Mouse (Mus musculus) T-cell, adult 2 months (primary cell): ENCODE measurements around the gene Sfxn4.
"Not testable (repeated sequence)": the region's sequence is repeated elsewhere in the genome, so short reads cannot be mapped to it uniquely, and the experiment has no call there.

Experiments used
- DNase-seq: peaks from one replicate; pipeline ENCODE4 v3.0.0; 2022; ENCODE audit warnings: low spot score

Sfxn4 gene

DNA sequence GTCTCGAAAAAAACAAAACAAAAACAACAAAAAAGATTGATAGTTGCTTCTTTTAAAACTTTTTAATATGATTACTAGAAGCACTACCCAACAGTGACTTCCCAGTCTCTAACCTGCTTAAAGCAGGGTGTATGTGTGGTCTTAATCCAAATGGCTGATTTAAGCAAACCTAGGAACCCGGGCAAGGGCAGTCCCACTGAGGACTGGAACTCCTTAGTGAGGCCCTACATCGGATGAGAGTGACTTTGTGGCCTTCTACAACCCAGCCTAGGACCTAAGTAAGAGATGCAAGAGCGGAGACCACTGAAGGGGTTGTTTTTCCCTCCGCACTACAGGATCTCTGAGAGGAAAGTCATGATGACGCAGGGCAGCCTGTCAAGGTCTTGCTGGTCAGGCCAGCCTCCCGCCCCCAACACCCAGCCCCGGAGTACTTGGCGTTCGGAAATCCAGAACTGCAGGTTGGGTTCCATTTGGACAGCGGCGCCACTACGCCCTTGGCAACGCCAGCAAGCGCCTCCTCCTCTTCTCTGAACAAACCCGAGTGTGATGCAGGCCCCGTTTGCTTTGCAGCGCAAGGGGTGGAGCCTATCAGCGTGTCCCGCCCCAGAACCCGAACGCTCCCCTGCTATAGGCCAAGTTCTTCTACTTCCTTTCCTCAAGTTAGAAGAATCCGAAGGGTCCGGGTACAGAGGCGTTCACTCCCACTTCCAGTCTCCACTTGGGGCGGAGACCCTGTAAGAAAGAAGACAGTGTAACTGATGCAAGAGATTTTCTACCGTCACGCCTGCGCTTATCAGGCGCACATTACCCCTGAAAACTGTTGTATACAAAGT lies at the start of gene Sfxn4:
Sfxn4 (minus strand) TSS at position 612 of the 833 bp plus-strand sequence.
- DNase-seq = peak; percentile 92

DNA sequence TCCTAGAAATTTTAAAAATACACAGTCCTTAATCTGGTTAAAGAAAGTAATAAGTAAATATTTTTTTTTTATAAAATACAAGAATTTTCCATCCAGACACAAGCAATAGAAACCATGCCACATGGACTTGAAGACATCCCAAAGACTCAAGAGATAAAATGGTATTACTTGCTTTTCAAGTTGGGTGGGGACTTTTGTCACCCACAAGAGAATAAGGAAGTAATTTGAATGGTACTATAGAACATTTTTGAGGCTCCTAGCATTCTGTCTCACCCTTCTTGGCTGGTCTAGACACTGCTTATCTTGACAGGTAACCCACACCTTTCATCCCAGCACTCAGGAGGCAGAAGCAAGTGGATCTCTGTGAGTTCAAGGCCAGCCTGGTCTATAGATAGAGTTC lies 49.0 kb upstream of the Sfxn4 start:
- no peak for DNase-seq

DNA sequence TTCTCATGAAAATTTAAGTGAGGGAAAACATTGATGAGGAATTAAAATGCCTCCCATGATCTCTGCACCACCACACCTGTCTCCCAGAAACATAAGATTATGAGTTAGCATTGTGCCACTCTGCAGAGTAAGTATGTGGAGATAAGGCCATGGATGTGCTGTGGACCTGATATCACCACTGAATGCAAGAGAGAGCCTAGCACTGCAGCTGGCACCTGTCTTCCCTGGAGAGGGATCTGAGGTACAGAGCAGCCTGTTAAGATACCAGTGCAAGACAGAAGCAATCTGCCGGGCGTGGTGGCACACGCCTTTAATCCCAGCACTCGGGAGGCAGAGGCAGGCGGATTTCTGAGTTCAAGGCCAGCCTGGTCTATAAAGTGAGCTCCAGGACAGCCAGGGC lies 44.2 kb upstream of the Sfxn4 start:
- no peak for DNase-seq

DNA sequence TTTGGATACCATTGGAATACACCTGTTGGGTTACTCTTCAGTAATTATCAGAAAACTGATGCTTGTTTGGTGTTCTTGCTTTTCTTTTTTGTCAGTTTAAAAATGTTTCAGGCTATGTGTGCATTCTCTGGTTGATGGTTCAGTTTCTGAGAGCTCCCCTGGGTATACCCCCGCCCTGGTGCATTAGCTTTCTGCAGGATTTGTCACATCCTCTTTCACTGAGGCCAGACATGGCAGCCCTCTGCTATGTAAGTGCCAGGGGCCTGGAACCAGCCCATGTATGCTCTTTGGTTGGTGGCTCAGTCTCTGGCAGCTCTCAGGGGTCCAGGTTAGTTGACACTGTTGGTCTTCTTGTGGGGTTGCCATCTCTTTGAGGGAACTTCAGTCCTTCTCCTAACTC lies 42.7 kb upstream of the Sfxn4 start:
- no peak for DNase-seq

DNA sequence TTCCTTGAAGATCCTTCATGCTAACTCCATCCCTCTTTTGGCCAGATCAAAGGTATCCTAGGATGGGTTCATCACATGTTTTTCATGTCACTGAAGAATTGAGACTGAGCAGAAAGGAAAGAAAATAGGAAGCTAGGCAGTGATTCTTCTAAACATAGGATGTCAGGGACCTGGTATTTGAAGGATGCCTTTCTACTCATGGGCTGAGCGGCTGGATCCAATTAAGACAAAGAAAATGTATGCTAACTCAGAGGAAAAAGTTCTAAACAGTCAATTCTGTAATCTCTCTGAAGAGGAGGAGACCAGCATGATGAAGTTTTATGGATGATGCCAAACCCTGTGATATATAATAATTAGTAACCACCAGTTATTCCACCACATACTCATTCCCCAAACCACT lies 41.9 kb upstream of the Sfxn4 start:
- DNase-seq = no peak

DNA sequence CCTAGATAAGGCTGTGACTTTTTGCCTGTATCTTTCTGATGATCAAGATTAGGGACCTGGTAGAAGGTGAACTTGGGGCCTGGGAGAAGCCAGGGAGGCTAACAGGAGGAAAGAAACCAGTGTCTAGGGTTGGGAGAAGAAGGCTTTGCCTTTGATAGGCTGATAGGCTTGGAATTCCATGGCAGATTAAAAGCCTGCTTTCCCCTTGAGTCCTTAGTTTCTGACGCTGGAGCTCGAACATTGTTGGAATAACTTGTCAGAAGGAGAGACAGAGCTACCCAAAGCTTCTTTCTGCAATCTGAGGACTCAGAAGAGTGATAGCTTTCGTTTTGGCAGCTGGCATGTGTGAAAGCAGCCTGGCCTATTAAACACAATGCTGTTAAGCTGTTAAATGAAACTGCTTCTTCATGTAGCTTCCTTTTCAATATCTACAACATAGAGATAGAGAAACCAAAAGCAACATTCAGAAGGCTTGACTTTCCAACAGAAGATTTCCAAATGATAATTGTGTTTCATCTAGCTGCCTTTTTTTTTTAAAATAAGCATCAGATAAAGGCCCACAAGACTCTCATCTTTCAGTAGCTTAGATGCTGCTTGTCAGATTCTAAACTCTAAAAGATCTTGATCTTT lies 34.1 kb upstream of the Sfxn4 start:
- DNase-seq = no peak

DNA sequence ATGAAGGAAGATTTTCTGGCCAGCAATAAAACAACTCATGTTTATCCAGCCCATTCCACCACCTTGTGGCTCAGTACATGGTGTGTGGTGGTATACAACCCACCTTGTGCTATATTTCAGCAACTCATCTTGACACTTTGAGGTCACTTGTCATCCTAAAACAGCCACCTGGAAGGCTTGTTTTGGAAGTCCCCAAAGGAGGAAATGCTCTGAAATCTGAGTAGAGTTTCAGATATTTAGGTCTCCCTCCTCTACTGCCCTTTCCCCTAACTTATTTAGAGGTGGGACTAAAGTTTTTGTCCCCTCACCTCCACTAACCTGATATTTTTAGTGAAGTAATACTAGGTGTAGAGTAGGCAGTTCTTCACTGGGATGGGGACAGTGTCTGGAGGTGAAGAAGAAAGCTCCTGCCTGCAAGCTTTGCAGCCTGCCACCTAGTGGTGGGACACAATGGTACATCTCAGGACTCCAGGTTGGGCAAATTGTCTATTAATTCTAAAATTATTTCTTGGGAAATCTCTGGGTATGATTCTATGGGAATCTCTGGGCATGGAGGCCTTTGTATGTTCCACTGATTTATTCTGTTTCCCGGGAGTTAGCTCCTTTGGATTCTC lies 30.8 kb upstream of the Sfxn4 start:
- peak; percentile 66 for DNase-seq

DNA sequence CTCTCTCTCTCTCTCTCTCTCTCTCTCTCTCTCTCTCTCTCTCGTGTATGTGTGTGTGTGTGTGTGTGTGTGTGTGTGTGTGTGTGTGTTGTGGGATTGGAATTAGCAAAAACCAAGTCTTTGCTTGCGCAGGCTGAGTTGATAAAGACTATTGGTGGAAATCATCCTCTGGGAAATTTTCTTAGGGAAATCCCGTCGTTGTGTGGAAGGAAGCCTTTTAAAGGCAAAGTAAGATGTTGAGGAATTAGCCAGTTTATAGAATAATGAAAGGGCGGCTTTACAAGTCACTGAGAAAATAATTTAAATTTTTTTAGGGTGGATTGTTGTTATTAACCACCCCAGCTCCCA lies 29.8 kb upstream of the Sfxn4 start:
- DNase-seq = no peak

DNA sequence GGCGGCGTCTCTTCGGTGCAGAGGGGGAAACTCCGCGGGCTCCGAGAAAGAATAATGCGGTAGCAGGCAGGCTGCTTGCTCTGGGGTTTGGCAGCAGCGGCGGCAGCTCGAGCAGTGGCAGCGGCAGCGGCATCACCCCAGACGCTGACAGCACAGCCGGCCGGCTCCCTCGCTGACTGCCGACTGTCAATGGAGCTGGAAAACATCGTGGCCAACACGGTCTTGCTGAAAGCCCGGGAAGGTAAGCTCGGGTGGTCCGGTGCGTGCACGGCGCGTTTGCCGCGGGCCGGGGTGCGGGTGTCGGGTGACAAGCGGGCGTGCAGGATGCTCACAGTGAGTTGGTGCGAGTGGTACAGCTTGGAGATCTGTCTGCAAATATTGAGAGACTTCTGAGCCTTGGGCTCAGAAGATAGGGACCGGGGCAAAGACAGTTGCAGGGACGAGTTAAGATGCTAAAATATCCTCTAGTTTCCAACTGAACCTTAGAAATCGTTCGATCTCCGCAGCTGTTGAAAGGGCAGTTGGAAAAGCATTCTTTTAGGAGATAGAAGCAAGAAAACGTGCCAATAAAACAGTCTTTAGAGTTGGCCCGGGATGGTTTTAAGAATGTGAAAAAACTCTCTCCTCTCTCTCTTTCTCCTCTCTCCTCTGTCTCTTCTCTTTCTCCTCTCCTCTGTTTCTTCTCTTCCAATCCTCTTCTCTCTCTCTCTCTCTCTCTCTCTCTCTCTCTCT lies 29.3 kb upstream of the Sfxn4 start:
- DNase-seq = no peak

DNA sequence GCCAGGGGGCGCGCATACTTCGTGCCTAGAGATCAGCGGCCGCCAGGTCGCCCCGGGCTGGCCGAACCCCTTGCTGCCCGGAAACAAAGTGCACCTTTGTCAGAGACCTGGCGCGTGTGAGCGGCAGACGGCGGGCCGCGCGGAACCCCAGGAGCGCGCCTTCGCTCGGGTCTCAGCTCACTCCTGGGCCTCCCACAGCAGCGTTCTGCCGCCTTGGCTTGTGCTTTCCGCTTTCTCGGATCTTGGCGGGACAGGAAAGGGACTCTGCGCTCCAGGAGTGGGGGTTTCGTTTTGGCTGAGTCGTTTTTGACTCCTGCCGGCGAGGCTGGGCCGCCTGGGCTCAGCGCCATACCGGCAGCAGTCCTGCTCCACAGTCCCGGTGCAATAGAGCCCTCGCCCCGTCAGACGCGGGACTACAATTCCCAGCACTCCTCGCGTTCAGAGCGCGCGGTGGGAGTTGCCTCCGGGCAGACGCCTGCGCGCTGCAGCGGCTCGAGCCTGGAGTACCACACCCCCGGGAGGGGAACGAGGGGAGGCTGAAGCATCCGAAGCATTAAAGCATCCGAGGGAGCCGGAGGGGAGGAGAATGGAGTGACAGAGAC lies 28.5 kb upstream of the Sfxn4 start, which contains the start of gene Grk5:
Grk5 (plus strand) TSS at position 36 of the 602 bp plus-strand sequence.
- peak; percentile 93 for DNase-seq

DNA sequence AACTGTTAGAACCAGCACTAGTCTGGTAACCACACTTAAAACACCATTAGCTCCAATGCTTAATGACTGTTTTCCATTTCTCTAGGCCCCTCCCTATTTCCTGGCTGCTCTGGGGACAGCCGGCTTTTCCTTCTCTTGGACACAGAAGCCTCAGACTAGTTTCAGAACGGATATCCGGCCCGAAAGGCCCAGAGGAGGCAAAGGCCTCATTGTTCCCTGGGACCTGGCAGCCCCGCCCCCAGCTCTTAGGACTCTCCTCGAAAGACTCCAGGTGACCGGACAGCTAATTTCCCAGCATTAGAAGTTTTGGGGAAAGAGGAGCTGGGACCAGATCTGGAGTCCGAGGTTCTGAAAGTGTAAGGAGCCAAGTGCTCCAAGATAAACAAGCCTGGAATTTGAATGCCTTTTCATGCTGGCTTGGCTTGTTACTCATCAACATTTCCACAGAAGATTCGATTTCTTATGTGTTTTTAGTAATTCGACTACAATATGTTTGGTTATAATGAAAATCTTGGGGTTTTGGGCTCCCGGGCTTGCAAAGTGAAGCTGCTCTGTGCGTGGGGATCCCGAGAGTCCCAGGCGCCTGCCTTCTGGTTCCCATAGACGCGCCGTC lies 27.9 kb upstream of the Sfxn4 start:
- DNase-seq = peak; percentile 3

DNA sequence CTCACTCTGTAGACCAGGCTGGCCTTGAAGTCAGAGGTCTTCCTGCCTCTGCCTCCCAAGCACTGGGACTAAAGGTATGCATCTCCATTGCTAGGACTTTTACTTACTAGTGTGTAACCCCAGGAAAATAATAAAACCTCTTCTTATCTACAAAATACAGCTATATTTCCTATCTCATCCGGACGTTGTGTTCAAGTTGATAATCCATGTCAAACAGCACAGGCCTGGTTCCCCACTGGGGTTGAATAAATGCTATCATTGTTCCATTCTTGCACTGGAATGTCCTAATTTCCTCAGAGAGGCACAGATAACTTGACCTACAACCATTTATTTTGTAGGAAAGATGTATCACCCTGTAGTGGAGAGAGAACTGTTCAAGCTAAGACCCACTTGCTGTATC lies 26.4 kb upstream of the Sfxn4 start:
- DNase-seq = no peak

DNA sequence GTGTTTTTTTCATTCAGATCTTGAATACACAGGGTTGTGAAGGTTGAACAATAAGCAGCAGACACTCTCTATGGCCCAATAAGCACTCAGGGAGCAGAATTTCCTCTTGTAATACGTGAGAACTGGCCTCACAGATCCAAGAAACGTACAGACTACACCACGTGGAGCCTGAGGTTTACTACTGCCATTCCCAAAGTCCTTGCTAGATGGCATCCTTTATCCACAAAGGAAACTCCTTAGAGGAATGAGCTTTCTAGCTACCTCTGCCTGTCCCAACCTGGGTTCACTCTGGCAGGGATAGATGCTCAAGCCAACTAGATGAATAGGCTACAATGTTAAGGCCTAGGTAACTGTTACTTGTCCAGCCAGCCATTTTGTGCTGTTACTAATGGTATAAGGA lies 21.9 kb upstream of the Sfxn4 start:
- no peak for DNase-seq

DNA sequence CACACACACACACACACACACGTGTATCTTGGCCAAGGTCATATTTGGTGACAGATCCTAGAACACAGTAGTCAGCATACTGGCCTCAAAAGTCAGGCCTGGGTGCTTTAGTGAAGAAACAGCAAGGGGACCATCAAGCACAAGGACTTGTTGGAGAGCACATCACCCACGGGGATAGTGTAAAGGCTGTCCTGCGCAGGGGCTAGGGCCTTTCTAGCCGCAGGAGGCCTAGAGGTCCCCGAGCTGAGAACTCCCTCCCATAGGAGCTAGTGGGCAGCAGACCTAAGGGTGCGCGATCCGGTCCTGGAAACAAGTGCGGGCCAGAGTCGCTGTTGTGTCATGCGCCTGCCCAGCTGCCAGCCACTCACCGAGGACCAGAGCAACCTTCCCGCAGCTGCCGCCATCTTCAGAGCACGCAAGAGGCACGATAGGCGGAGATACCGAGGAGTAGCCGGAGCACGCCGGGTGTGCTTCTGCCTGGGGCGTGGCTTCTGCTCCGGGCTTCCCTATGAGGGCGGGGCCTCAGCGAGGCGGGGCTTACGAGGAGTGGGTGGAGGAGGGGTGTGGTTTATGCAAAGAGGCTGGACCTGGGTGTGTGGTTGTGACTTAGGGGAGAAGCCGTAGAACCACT lies 12.9 kb upstream of the Sfxn4 start, which contains the start of gene Prdx3:
Prdx3 (minus strand) TSS at position 493 of the 631 bp plus-strand sequence.
- peak; percentile 97 for DNase-seq

DNA sequence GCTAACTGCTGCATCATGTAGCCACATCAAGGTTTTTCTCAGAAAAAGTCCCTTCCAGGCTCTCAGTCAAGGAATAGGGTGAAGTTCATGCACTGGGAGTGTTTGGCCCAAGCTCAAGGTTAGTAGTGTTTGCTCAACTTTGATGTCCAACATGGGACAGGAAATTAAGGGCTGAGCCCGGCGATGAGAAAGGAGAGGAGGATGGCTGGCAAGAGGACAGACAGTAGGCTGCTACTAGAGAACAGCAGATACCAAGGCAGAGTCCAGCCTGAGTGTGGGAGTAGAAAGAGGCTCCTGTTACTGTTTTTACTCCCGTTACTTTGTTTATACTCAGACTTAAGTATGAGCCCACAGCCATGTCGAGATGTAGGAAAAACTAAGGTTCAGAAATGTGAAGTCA lies 12.2 kb upstream of the Sfxn4 start:
- DNase-seq = no peak

DNA sequence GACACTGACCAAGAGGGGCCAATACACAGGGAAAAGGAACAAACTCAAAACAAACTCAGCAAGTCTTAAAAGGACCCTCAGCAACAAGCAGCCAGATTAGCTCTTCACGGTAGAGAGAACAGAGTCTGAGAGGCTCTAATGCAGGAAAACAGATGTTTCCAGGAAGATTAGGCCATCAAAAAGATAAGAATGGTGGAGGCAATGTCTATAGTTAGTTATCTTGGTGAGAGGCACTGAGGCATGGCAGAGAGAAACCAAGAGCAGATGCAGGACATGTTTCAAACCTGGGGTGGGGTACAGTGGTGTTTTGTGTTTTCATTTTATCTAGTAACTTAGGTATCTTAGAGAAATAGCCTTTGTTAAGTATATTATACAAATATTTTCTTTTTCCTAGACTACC lies 11.0 kb upstream of the Sfxn4 start:
- no peak for DNase-seq

DNA sequence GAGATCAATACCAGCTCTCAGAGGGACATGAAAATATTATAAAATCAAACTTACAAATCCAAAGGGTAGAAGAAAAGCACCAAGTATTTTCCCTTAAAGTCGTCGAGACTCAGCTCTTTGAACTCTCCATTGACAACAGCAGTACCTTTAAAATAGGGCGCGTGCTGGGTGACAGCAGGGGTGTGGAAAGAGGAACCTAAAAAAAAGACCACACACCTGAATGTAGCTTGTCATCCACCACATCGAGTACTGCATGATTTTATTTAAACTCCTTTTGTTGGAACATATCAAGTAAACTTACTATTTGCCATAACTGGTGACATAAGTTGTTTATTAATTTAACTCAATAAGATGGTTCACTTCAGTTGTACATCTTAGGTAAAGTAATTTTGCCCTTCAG lies 10.1 kb upstream of the Sfxn4 start:
- DNase-seq = no peak

DNA sequence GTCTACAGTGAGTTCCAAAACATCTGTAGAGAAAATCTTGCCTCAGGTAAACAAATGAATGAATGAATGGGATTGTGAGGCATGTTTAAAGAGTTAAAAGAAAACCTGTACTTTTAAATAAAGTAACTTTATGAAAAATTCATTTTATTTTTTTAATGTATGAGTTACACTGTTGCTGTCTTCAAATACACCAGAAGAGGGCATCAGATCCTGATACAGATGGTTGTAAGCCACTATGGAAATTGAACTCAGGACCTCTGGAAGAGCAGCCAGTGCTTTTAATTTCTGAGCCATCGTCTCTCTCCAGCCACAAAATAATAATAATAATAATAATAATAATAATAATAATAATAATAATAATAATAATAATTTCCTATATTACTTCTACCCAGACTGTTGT lies 9.2 kb upstream of the Sfxn4 start:
- DNase-seq = no peak

DNA sequence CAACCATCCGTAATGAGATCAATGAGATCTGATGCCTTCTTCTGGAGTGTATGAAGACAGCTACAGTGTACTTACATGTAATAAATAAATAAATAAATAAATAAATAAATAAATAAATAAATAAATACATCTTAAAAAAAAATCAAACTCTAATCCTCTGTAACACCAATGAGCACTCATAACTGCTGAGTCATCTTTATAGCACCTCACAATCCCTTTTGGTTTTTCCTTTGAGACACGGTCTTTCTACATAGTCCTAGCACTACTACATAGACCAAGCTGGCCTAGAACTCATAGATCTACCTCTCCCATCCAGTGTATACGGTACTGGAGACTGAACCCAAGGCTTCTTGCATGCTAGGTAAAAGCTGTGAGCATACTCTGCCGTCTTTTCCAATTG lies 4.9 kb upstream of the Sfxn4 start:
- not testable (repeated sequence) for DNase-seq

DNA sequence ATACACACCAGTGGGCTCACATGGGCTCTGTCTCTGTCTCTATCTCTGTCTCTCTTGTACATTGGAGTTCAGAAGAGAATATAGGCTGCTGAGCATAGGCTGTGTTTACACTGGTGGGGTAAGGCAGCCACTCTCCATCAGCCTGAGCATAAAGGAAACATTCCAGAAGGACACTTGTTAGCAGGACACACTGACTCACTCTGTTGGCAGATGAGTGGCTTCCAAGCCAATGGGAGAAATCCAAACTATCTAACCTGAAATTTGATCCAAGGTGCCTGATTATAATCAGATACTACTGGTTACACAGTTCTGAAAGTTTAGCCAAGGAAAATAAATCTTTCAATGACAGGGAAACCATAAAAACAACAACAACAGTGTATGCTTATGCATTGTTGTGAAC lies 15.5 kb downstream of the Sfxn4 start:
- no peak for DNase-seq

DNA sequence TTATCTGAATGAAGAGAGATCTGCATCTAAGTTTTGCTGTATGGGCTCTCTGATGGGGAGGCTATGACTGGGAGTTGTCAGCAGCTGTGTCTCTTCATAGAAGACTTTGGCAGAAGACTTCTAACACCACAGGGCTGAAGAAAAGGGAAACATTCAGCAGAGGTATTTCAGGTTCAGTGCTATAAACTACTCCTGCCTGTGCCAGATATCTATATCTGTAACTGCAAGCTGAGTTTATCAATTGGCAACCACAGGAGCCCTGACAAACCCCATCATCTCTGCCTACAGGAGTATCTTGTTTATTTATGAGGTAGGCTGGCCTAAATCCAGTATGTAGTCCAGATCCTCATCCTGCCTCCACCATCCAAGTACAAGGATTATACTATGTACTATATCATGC lies 18.0 kb downstream of the Sfxn4 start:
- no peak for DNase-seq
